In genomic region chr14:121588451-121588850, GRCm38 (mm10) we compare ENCODE assay signal across 9 mouse cellular contexts.
A peak's percentile ranks its signal among the peaks of the same experiment; 100 is the strongest.
DNase-seq lines count a peak whose midpoint lies in the region; ATAC-seq and TF ChIP-seq lines count a peak whose summit lies in the region.
"Had no signal": no experiment of that assay in that cellular context is flagged by ENCODE, and none has a peak within 500 bp of the region (broad histone marks: within the 10 kb centered on the region; RNA-seq: fewer than 3 reads in every experiment).

No protein-coding gene starts in this region.

- peaks cover 6 to 37% of the 10 kb centered on the region in 2 experiments for H3K36me3 ChIP-seq in CH12.LX (replicated peaks in 1 of 2; ENCODE audit: control insufficient read depth in 1 of 2, insufficient read depth in 1 of 2, low read length in 1 of 2)
- 0 out of 2 replicates have a peak, but pooled peaks cover 5% of the 10 kb centered on the region for H3K36me3 ChIP-seq in kidney, postnatal 0 days (ENCODE audit: insufficient read depth, low read length)
- H3K36me3 ChIP-seq: limb, embryonic 13.5 days had no signal

- in situ Hi-C loops in CH12.LX (cut with MboI; ENCODE audit: low pct_ligation_motif_present, low pct_unique_long_range_greater_than_20kb, low sequenced_read_pairs) = no loop called here

- TF ChIP-seq RAD21 in CH12.LX (IDR thresholded peaks at IDR 0.05; ENCODE audit: low read depth, low read length) = peak; percentile 89

- ATAC-seq in kidney, postnatal 0 days (replicated peaks; ENCODE audit: low FRiP score, low read depth) = no peak
- no peak for ATAC-seq in erythroid progenitor cell, adult 5-6 weeks (replicated peaks; ENCODE audit: low FRiP score, poor library complexity, severe bottlenecking)

- peak; percentile 79 to 83 for TF ChIP-seq CTCF in CH12.LX (conservative IDR thresholded peaks at IDR 0.05 in 1 of 2, IDR thresholded peaks at IDR 0.05 in 1 of 2; ENCODE audit: low read depth in 2 of 2, low read length in 2 of 2)
- TF ChIP-seq CTCF in brain, embryonic 14.5 days (IDR thresholded peaks at IDR 0.05; ENCODE audit: borderline replicate concordance, extremely low read depth, insufficient read depth, insufficient read length) = peak; percentile 61; the same call in 1 of the 2 replicates
- TF ChIP-seq CTCF in kidney, postnatal 0 days (IDR thresholded peaks at IDR 0.05; ENCODE audit: low read depth) = peak; percentile 92

- dilution Hi-C loops in CH12.LX (cut with MboI; ENCODE audit: extremely low pct_ligation_motif_present, extremely low pct_unique_long_range_greater_than_20kb, low sequenced_read_pairs) = no loop called here

- no peak for TF ChIP-seq POLR2A in CH12.LX (IDR thresholded peaks at IDR 0.05; ENCODE audit: low read depth, low read length)
- TF ChIP-seq POLR2A in brain, embryonic 14.5 days (IDR thresholded peaks at IDR 0.05; ENCODE audit: borderline replicate concordance, extremely low read depth, insufficient read depth, insufficient read length, poor library complexity, severe bottlenecking) = no peak

- H3K4me1 ChIP-seq in CH12.LX (ENCODE audit: control insufficient read depth in 1 of 2, insufficient read depth in 2 of 2) = peaks cover 4 to 25% of the 10 kb centered on the region in 2 experiments
- H3K4me1 ChIP-seq in kidney, postnatal 0 days (replicated peaks; ENCODE audit: insufficient read depth, low read length) = peaks cover 4% of the 10 kb centered on the region; the same call in 1 of the 2 replicates

- DNase-seq in kidney, adult 9 months = peak; percentile 72
- DNase-seq in kidney, postnatal 25 days = no peak
- DNase-seq in CH12.LX (ENCODE audit: extremely low read depth) = peak; percentile 72
- peak; percentile 80 for DNase-seq in brain, embryonic 14.5 days (ENCODE audit: low read depth)
- peak; percentile 83 for DNase-seq in kidney, postnatal 0 days (ENCODE audit: low spot score)
- DNase-seq in left cerebral cortex, adult 9 months (ENCODE audit: low spot score in 2 of 2) = no peak
- DNase-seq in adrenal gland, postnatal 4 days (ENCODE audit: low spot score in 2 of 2) = no peak

- TF ChIP-seq EP300 in CH12.LX (IDR thresholded peaks at IDR 0.05; ENCODE audit: low read length) = no peak

- no peaks in the 10 kb centered on the region for H3K79me2 ChIP-seq in CH12.LX (replicated peaks; ENCODE audit: control insufficient read depth, extremely low read depth, insufficient read depth, poor library complexity, severe bottlenecking)

- no peaks in the 10 kb centered on the region for H3K9me3 ChIP-seq in CH12.LX (replicated peaks; ENCODE audit: low read length)
- no peaks in the 10 kb centered on the region for H3K9me3 ChIP-seq in kidney, postnatal 0 days (replicated peaks; ENCODE audit: low read length)
- H3K9me3 ChIP-seq: limb, embryonic 13.5 days had no signal

- no peak overlapping the region for H3K4me2 ChIP-seq in CH12.LX (ENCODE audit: insufficient read depth, low read depth, poor library complexity, severe bottlenecking)
- no peak overlapping the region for H3K4me2 ChIP-seq in kidney, postnatal 0 days (ENCODE audit: low read length)
- H3K4me2 ChIP-seq: limb, embryonic 13.5 days had no signal

- WGBS in kidney, postnatal 0 days = 71% methylated on average over 4 of the region's 4 CpGs

- H3K27me3 ChIP-seq in CH12.LX (replicated peaks) = no peaks in the 10 kb centered on the region
- H3K27me3 ChIP-seq in kidney, postnatal 0 days (ENCODE audit: insufficient read depth, low read length) = no peaks in the 10 kb centered on the region

- no peak overlapping the region for H3K27ac ChIP-seq in CH12.LX (ENCODE audit: insufficient read depth, low read depth)
- no peak overlapping the region for H3K27ac ChIP-seq in kidney, postnatal 0 days
- H3K27ac ChIP-seq: limb, embryonic 13.5 days had no signal

- H3K9ac ChIP-seq in CH12.LX (ENCODE audit: insufficient read depth, low read depth) = no peak overlapping the region
- no peak overlapping the region for H3K9ac ChIP-seq in kidney, postnatal 0 days (ENCODE audit: low read depth, low read length)
- H3K9ac ChIP-seq: limb, embryonic 13.5 days had no signal

- H3K4me3 ChIP-seq in CH12.LX (replicated peaks in 1 of 3; ENCODE audit: low read depth in 2 of 3, low read length in 2 of 3, poor library complexity in 1 of 3) = no peak overlapping the region
- H3K4me3 ChIP-seq in kidney, postnatal 0 days (replicated peaks; ENCODE audit: low read depth, low read length) = no peak overlapping the region
- H3K4me3 ChIP-seq: limb, embryonic 13.5 days had no signal

TF ChIP-seq in CH12.LX, 34 proteins besides CTCF, POLR2A, EP300 and RAD21:
- TF ChIP-seq BHLHE40 (IDR thresholded peaks at IDR 0.05; ENCODE audit: low read depth, low read length) (no peak), SMC3 (IDR thresholded peaks at IDR 0.05; ENCODE audit: low read depth, low read length) (peak; percentile 72), ZNF384 (IDR thresholded peaks at IDR 0.05; ENCODE audit: low read depth, low read length) (peak; percentile 87), NELFE (IDR thresholded peaks at IDR 0.05; ENCODE audit: low read depth, low read length) (no peak), ZC3H11A (IDR thresholded peaks at IDR 0.05; ENCODE audit: low read depth, low read length) (peak; percentile 47)
TF ChIP-seq in CH12.LX: peak in this region for 3.

Comparison
In these comparisons a context has a peak if more than half of its experiments do, and no peak if none do; other contexts are left out.
1. DNase-seq: peak in kidney, adult 9 months (single experiment), CH12.LX (single experiment), brain, embryonic 14.5 days (single experiment) and kidney, postnatal 0 days (single experiment); none in kidney, postnatal 25 days (0 of 2), left cerebral cortex, adult 9 months (0 of 2) and adrenal gland, postnatal 4 days (0 of 2).
2. Peak in every context shown above with its lines, with median percentiles within 50 percentile points of each other: CTCF ChIP-seq.